In the genomic region with DNA sequence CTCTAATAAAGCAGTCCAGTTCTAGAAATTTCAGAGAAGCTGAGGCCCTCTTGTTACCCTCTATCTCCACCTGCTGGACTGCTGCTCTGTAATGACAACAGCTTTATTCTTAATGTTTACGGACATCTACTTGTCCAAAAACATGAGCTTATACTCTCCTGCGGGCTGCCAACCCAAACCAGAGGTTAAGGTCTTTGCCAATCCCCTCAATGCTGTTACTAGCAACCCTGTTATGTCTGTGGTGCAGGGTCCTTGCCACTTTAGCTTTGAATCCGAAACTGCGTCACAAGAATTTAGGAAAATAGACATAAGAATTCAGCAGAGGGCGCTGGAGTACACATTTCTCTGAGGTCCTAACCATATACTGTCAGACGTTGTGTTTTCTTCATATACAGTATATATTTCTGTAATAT, we compare ENCODE assay signal across 8 mouse cellular contexts. TPM values are rescaled to one million over a fixed set of nuclear protein-coding genes. Genes with fewer than 3 reads are reported as not detected.
DNase-seq lines count a peak whose midpoint lies in the region; ATAC-seq and TF ChIP-seq lines count a peak whose summit lies in the region.

No protein-coding gene starts in this region.

- H3K27ac ChIP-seq in left cerebral cortex, adult 2 months: peak overlapping the region; percentile 78; the same call in 1 of the 2 replicates

- TF ChIP-seq CTCF in left cerebral cortex, adult 2 months (IDR thresholded peaks at IDR 0.05): peak; percentile 61

- peak overlapping the region; percentile 46 for H3K4me3 ChIP-seq in left cerebral cortex, adult 2 months

- ATAC-seq in common myeloid progenitor, adult 5-6 weeks (replicated peaks; ENCODE audit: low read depth, poor library complexity, severe bottlenecking): peak; percentile 97
- peak; percentile 84 for ATAC-seq in inflammation-experienced regulatory T-cells, adult 6 months

- DNase-seq in heart, adult 11 months: peak; percentile 73
- no peak for DNase-seq in heart, postnatal 25 days (ENCODE audit: low spot score)
- peak; percentile 8 to 33 for DNase-seq in gastrocnemius, adult 8-10 months (ENCODE audit: low spot score in 2 of 2)
- DNase-seq in left cerebral cortex, adult 2 months (ENCODE audit: extremely low spot score in 1 of 2, low spot score in 2 of 2): peak; percentile 23 to 35
- peak; percentile 62 for DNase-seq in lung, postnatal 36 days
- DNase-seq in right cerebral cortex, adult 18-20 months: peak; percentile 35

- intact Hi-C loops in heart, postnatal 25 days (cut with DNase I): loop anchor here (5.0 kb wide), 1 partner anchor 1186 kb away; no protein-coding TSS in a partner anchor
- intact Hi-C loops in left cerebral cortex, adult 2 months (cut with DNase I): loop anchor here (1.0 to 2.0 kb wide), 2 partner anchors 531 to 1187 kb away; no protein-coding TSS in a partner anchor

RNA-seq across cellular contexts. Expression of a gene that starts 54.4 kb away (rescaled TPM):
- 1 to 10 TPM; 2.7 to 4.5 TPM for total RNA-seq in heart, postnatal 25 days (2021)
- 0.58 and 1.2 TPM in 2 replicates for total RNA-seq in common myeloid progenitor, adult 5-6 weeks (2017)
- total RNA-seq in gastrocnemius, adult 8-10 months (2022): 10 to 100 TPM; 14.6 to 25.6 (median 19.3) TPM
- polyA plus RNA-seq in inflammation-experienced regulatory T-cells, adult 6 months (2017; shearing (Covaris generic)): not detected
- total RNA-seq in left cerebral cortex, adult 2 months (2021): not detected
